Mouse (Mus musculus): ENCODE data around the gene Mrpl4. TPM values are rescaled to one million over a fixed set of nuclear protein-coding genes. Genes with fewer than 3 reads are reported as not detected.

Gene Mrpl4
- polyA plus RNA-seq, 1 experiment from 2014 or later, result 54.6 TPM

GRCm38 (mm10) chr9:21045235-21045634 is 42.7 kb downstream of the Mrpl4 start:
- Histone ChIP-seq H3K27ac (ENCODE audit: low read depth) (no peak overlapping the region), H3K27me3 (ENCODE audit: insufficient read depth, low read length) (0 out of 2 replicates have a peak, but pooled peaks cover 3% of the 10 kb centered on the region), H3K4me1 (ENCODE audit: insufficient read depth) (no peaks in the 10 kb centered on the region; the same call in 1 of the 2 replicates), H3K9me3 (ENCODE audit: low read length) (no peaks in the 10 kb centered on the region), H3K9ac (replicated peaks) (no peak overlapping the region), H3K4me3 (ENCODE audit: low read depth, low read length) (no peak overlapping the region), H3K4me2 (ENCODE audit: low read depth, low read length) (no peak overlapping the region), H3K36me3 (replicated peaks; ENCODE audit: insufficient read depth, low read length) (no peaks in the 10 kb centered on the region)
- ATAC-seq, result no peak
- TF ChIP-seq CTCF (IDR thresholded peaks at IDR 0.05; ENCODE audit: low read depth), result no peak
- no peak for TF ChIP-seq EP300 (IDR thresholded peaks at IDR 0.05; ENCODE audit: low read depth)
- DNase-seq, result no peak
- 62% methylated on average over 3 of the region's 3 CpGs for WGBS (ENCODE audit: insufficient replicate concordance)

- H3K4me1 ChIP-seq (ENCODE audit: insufficient read depth), result no peaks in the 10 kb centered on the region
- H3K27me3 ChIP-seq (ENCODE audit: insufficient read depth, low read length), result no peaks in the 10 kb centered on the region
- no peak overlapping the region for H3K27ac ChIP-seq (ENCODE audit: low read depth)
- 50% methylated on average over 10 of the region's 10 CpGs for WGBS (ENCODE audit: insufficient replicate concordance)
- H3K9me3 ChIP-seq (ENCODE audit: low read length), result no peaks in the 10 kb centered on the region
- ATAC-seq (peak; percentile 58), DNase-seq (no peak)
- H3K4me2 ChIP-seq (ENCODE audit: low read depth, low read length), result no peak overlapping the region
- no peaks in the 10 kb centered on the region for H3K36me3 ChIP-seq (replicated peaks; ENCODE audit: insufficient read depth, low read length)
- no peak overlapping the region for H3K4me3 ChIP-seq (ENCODE audit: low read depth, low read length)
- H3K9ac ChIP-seq (replicated peaks), result no peak overlapping the region
- TF ChIP-seq EP300 (IDR thresholded peaks at IDR 0.05; ENCODE audit: low read depth) (no peak), CTCF (IDR thresholded peaks at IDR 0.05; ENCODE audit: low read depth) (no peak)
Observed at GRCm38 (mm10) chr9:21051578-21051977, 49.0 kb downstream of the Mrpl4 start.

MicroRNAs encoded within 50 kb of the gene (microRNA counts, 519-probe panel; counts per million panel counts)
- not detected for microRNA mmu-miR-1900

Small RNA genes lying within 50 kb of the gene (microRNA-seq; reads per million reads assigned to microRNA genes)
- gene Mir1900, result not detected

Other genes with a start within 250 kb of the Mrpl4 start
- gene Col5a3, start 187.7 kb upstream of the Mrpl4 start, polyA plus RNA-seq (2015; fragmentation: Nextera tagmentation; extraction: Ambion mirVana), result 0.83 and 1.0 TPM in 2 replicates
- not detected in 2 replicates for gene Rdh8, start 184.2 kb upstream of the Mrpl4 start, polyA plus RNA-seq (2015; fragmentation: Nextera tagmentation; extraction: Ambion mirVana)
- 3.5 and 5.4 TPM in 2 replicates for gene A230050P20Rik, start 134.1 kb upstream of the Mrpl4 start, polyA plus RNA-seq (2015; fragmentation: Nextera tagmentation; extraction: Ambion mirVana)
- 16.6 TPM in 2 replicates for gene Angptl6, start 123.0 kb upstream of the Mrpl4 start, polyA plus RNA-seq (2015; fragmentation: Nextera tagmentation; extraction: Ambion mirVana)
- 32.4 and 32.5 TPM in 2 replicates for gene Ppan, start 114.6 kb upstream of the Mrpl4 start, polyA plus RNA-seq (2015; fragmentation: Nextera tagmentation; extraction: Ambion mirVana)
- gene Eif3g, start 104.1 kb upstream of the Mrpl4 start, polyA plus RNA-seq (2015; fragmentation: Nextera tagmentation; extraction: Ambion mirVana), result 128 and 129 TPM in 2 replicates
- 20.3 and 24.5 TPM in 2 replicates for gene Dnmt1, start 42.9 kb upstream of the Mrpl4 start, polyA plus RNA-seq (2015; fragmentation: Nextera tagmentation; extraction: Ambion mirVana)
- gene S1pr2, start 26.0 kb upstream of the Mrpl4 start, polyA plus RNA-seq (2015; fragmentation: Nextera tagmentation; extraction: Ambion mirVana), result 2.4 and 3.1 TPM in 2 replicates
- gene Icam1, start 13.2 kb downstream of the Mrpl4 start, polyA plus RNA-seq (2015; fragmentation: Nextera tagmentation; extraction: Ambion mirVana), result 12.7 and 13.6 TPM in 2 replicates
- gene Icam4, start 26.6 kb downstream of the Mrpl4 start, polyA plus RNA-seq (2015; fragmentation: Nextera tagmentation; extraction: Ambion mirVana), result 57.7 and 58.5 TPM in 2 replicates
- gene Icam5, start 29.3 kb downstream of the Mrpl4 start, polyA plus RNA-seq (2015; fragmentation: Nextera tagmentation; extraction: Ambion mirVana), result 0.05 and 0.08 TPM in 2 replicates
- 0.51 TPM in 1 of 2 replicates, not detected in the other for gene Zglp1, start 64.4 kb downstream of the Mrpl4 start, polyA plus RNA-seq (2015; fragmentation: Nextera tagmentation; extraction: Ambion mirVana)
- gene Gm49373, start 70.4 kb downstream of the Mrpl4 start, polyA plus RNA-seq (2015; fragmentation: Nextera tagmentation; extraction: Ambion mirVana), result 0.06 and 0.11 TPM in 2 replicates
- 26.7 and 29.9 TPM in 2 replicates for gene Fdx1l, start 70.9 kb downstream of the Mrpl4 start, polyA plus RNA-seq (2015; fragmentation: Nextera tagmentation; extraction: Ambion mirVana)
- gene Gm38431, start 89.3 kb downstream of the Mrpl4 start, polyA plus RNA-seq (2015; fragmentation: Nextera tagmentation; extraction: Ambion mirVana), result 0.40 and 0.61 TPM in 2 replicates
- gene Raver1, start 89.3 kb downstream of the Mrpl4 start, polyA plus RNA-seq (2015; fragmentation: Nextera tagmentation; extraction: Ambion mirVana), result 8.3 and 9.5 TPM in 2 replicates
- 4.5 and 5.4 TPM in 2 replicates for gene Tyk2, start 128.5 kb downstream of the Mrpl4 start, polyA plus RNA-seq (2015; fragmentation: Nextera tagmentation; extraction: Ambion mirVana)
- gene Cdc37, start 147.2 kb downstream of the Mrpl4 start, polyA plus RNA-seq (2015; fragmentation: Nextera tagmentation; extraction: Ambion mirVana), result 81.1 and 84.1 TPM in 2 replicates
- 1.4 and 1.5 TPM in 2 replicates for gene Pde4a, start 163.0 kb downstream of the Mrpl4 start, polyA plus RNA-seq (2015; fragmentation: Nextera tagmentation; extraction: Ambion mirVana)
- gene Keap1, start 236.6 kb downstream of the Mrpl4 start, polyA plus RNA-seq (2015; fragmentation: Nextera tagmentation; extraction: Ambion mirVana), result 22.9 and 26.5 TPM in 2 replicates
- gene S1pr5, start 245.7 kb downstream of the Mrpl4 start, polyA plus RNA-seq (2015; fragmentation: Nextera tagmentation; extraction: Ambion mirVana), result 0.08 and 0.17 TPM in 2 replicates